Mouse (Mus musculus) adrenal gland, adult 2 months (tissue): Measurements from ENCODE around the gene Adamtsl1. TPM values are rescaled to one million over a fixed set of nuclear protein-coding genes. Genes with fewer than 3 reads are reported as not detected.

Experiments
- DNase-seq: peaks from one replicate; pipeline ENCODE4 v3.0.0; 2021
- polyA plus RNA-seq: library from polyadenylated mRNA; depleted of rRNA; stranded (reverse); fragments of >200 nt; gene quantifications from 2 replicates; pipeline ENCODE4 v1.2.3, GENCODE M21; 2012
- total RNA-seq, 2 experiments: library from RNA; stranded (reverse); gene quantifications; 2 replicates each; pipeline ENCODE4 v1.2.3; 2021

Gene Adamtsl1
- total and polyA plus RNA-seq, 3 experiments: 6.9 to 17.7 (median 12.4) TPM

- no peak for DNase-seq
These were observed 893.2 kb downstream of the Adamtsl1 start for GRCm38 (mm10) chr4:86407200-86407527.

GRCm38 (mm10) chr4:86408421-86408820 lies 894.4 kb downstream of the Adamtsl1 start:
- DNase-seq: no peak

- no peak for DNase-seq
These were observed 897.0 kb downstream of the Adamtsl1 start for GRCm38 (mm10) chr4:86410946-86411345.

- DNase-seq: no peak
These were observed 899.4 kb downstream of the Adamtsl1 start for GRCm38 (mm10) chr4:86413388-86413787.

GRCm38 (mm10) chr4:86416401-86417025 lies 902.5 kb downstream of the Adamtsl1 start:
- peak; percentile 64 for DNase-seq

- DNase-seq: no peak
These were observed 908.6 kb downstream of the Adamtsl1 start for GRCm38 (mm10) chr4:86422586-86422985.

- DNase-seq: no peak
These were observed 911.6 kb downstream of the Adamtsl1 start for GRCm38 (mm10) chr4:86425581-86425980.

- no peak for DNase-seq
These were observed 912.6 kb downstream of the Adamtsl1 start for GRCm38 (mm10) chr4:86426549-86426948.

GRCm38 (mm10) chr4:86427312-86427711 lies 913.3 kb downstream of the Adamtsl1 start:
- DNase-seq: no peak

GRCm38 (mm10) chr4:86428091-86428745 lies 914.2 kb downstream of the Adamtsl1 start:
- DNase-seq: no peak

- no peak for DNase-seq
These were observed 921.7 kb downstream of the Adamtsl1 start for GRCm38 (mm10) chr4:86435631-86436030.

- no peak for DNase-seq
These were observed 922.4 kb downstream of the Adamtsl1 start for GRCm38 (mm10) chr4:86436336-86436735.

GRCm38 (mm10) chr4:86450468-86450867 lies 936.5 kb downstream of the Adamtsl1 start:
- no peak for DNase-seq

- no peak for DNase-seq
These were observed 950.8 kb downstream of the Adamtsl1 start for GRCm38 (mm10) chr4:86464808-86465207.
